Mouse (Mus musculus) heart, adult 2 months (tissue): ENCODE measurements at regions not wholly inside any gene's neighbourhood (a gene's known extent, or its start where the extent isn't known, plus 50 kb on each side); places are given as distances from the start of the nearest gene placed in this dataset.

Experiments used
- DNase-seq, 2 experiments: peaks; one replicate each; pipeline ENCODE4 v3.0.0; 2021
- H3K27ac ChIP-seq: fragments of 200-600 bp; 2 replicates; pipeline ENCODE4 v1.8.1; 2022
- H3K27me3 ChIP-seq: fragments of 200-500 bp; 2 replicates; pipeline ENCODE4 v1.6.1; 2012; ENCODE audit warnings: mild to moderate bottlenecking, low read length, inconsistent platforms, mixed read lengths; ENCODE audit not compliant: control insufficient read depth, insufficient read depth
- H3K36me3 ChIP-seq: fragments of 200-500 bp; 2 replicates; pipeline ENCODE4 v1.6.1; 2012; ENCODE audit warnings: low read length, inconsistent platforms; ENCODE audit not compliant: control insufficient read depth, insufficient read depth
- H3K4me1 ChIP-seq: fragments of 200-500 bp; 2 replicates; pipeline ENCODE4 v1.6.1; 2011; ENCODE audit warnings: low read length; ENCODE audit not compliant: control insufficient read depth, insufficient read depth
- H3K4me3 ChIP-seq: fragments of 200-600 bp; 2 replicates; pipeline ENCODE4 v1.8.1; 2022
- H3K79me2 ChIP-seq: fragments of 200-500 bp; replicated peaks from 2 replicates; pipeline ENCODE4 v1.6.1; 2012; ENCODE audit warnings: mild to moderate bottlenecking, inconsistent platforms, low read length, moderate library complexity, mixed read lengths; ENCODE audit not compliant: control insufficient read depth, insufficient read depth
- H3K9ac ChIP-seq: fragments of 200-500 bp; 2 replicates; pipeline ENCODE4 v1.6.1; 2012; ENCODE audit warnings: low read depth, mild to moderate bottlenecking, control low read depth, inconsistent platforms, low read length, mixed read lengths
- CTCF ChIP-seq: fragments of 200-600 bp; IDR thresholded peaks from 2 replicates; pipeline ENCODE4 v1.8.1; 2022; ENCODE audit warnings: antibody characterized with exemption, mild to moderate bottlenecking, moderate library complexity
- EP300 ChIP-seq: fragments of 200-500 bp; IDR thresholded peaks from 2 replicates; pipeline ENCODE4 v1.6.1; 2011; ENCODE audit warnings: low read depth, low read length, control low read depth; ENCODE audit not compliant: insufficient read depth
- POLR2A ChIP-seq: fragments of 200-500 bp; IDR thresholded peaks from 2 replicates; pipeline ENCODE4 v1.6.1; 2011; ENCODE audit warnings: mild to moderate bottlenecking, low read depth, low read length, control low read depth; ENCODE audit not compliant: insufficient read depth
- WGBS: fragments of 180-500 bp; shearing (Covaris S2); methylation state at CpG from one replicate; pipeline ENCODE4 v1.1.7; 2018; 5-methylcytosine and 5-hydroxymethylcytosine counted together
- intact Hi-C: fragments of 180-260 bp; cut with DNase I; formaldehyde crosslinking; loops from one replicate; pipeline ENCODE4 v1.15.1; 2025

- no peaks in the 10 kb centered on the region for H3K27me3 ChIP-seq
- no peak for DNase-seq
- intact Hi-C loops, result no loop called here
- no peaks in the 10 kb centered on the region for H3K36me3 ChIP-seq
- H3K27ac ChIP-seq, result no peak overlapping the region
- 90% methylated on average over 3 of the region's 3 CpGs for WGBS
- H3K4me3 ChIP-seq, result no peak overlapping the region
- TF ChIP-seq CTCF (no peak), EP300 (no peak), POLR2A (no peak)
- H3K9ac ChIP-seq, result no peak overlapping the region
- H3K79me2 ChIP-seq, result no peaks in the 10 kb centered on the region
- peaks cover 1% of the 10 kb centered on the region; the same call in 1 of the 2 replicates for H3K4me1 ChIP-seq
Measured at GRCm38 (mm10) chr13:97558884-97559283, 201.5 kb downstream of the Gm10260 start.

- WGBS, result 96% methylated on average over 3 of the region's 3 CpGs
- intact Hi-C loops, result no loop called here
- H3K4me1 ChIP-seq, result peaks cover 1% of the 10 kb centered on the region; the same call in 1 of the 2 replicates
- DNase-seq, result no peak
- no peak overlapping the region for H3K9ac ChIP-seq
- TF ChIP-seq POLR2A (no peak), EP300 (no peak), CTCF (no peak)
- no peak overlapping the region for H3K4me3 ChIP-seq
- H3K27ac ChIP-seq, result no peak overlapping the region
- no peaks in the 10 kb centered on the region for H3K27me3 ChIP-seq
- H3K36me3 ChIP-seq, result no peaks in the 10 kb centered on the region
- H3K79me2 ChIP-seq, result no peaks in the 10 kb centered on the region
Measured at GRCm38 (mm10) chr13:97555312-97555711, 205.1 kb downstream of the Gm10260 start.

- Histone ChIP-seq H3K79me2 (no peaks in the 10 kb centered on the region), H3K27me3 (no peaks in the 10 kb centered on the region), H3K27ac (no peak overlapping the region), H3K4me3 (no peak overlapping the region), H3K36me3 (no peaks in the 10 kb centered on the region), H3K4me1 (peaks cover 1% of the 10 kb centered on the region; the same call in 1 of the 2 replicates), H3K9ac (no peak overlapping the region)
- 46% methylated on average over 5 of the region's 5 CpGs for WGBS
- no peak for TF ChIP-seq EP300
- TF ChIP-seq CTCF, result no peak
- no peak for TF ChIP-seq POLR2A
- DNase-seq, result no peak
- intact Hi-C loops, result no loop called here
Measured at GRCm38 (mm10) chr13:97554601-97555000, 205.8 kb downstream of the Gm10260 start.

GRCm38 (mm10) chr13:97552236-97552635 is 208.2 kb downstream of the Gm10260 start:
- no peak for TF ChIP-seq CTCF
- TF ChIP-seq POLR2A, result no peak
- no peak for TF ChIP-seq EP300
- 91% methylated on average over 4 of the region's 4 CpGs for WGBS
- intact Hi-C loops, result no loop called here

GRCm38 (mm10) chr13:97550880-97551279 is 209.6 kb downstream of the Gm10260 start:
- intact Hi-C loops, result no loop called here
- Histone ChIP-seq H3K27ac (no peak overlapping the region), H3K4me1 (peaks cover 15% of the 10 kb centered on the region), H3K79me2 (no peaks in the 10 kb centered on the region), H3K27me3 (no peaks in the 10 kb centered on the region), H3K9ac (no peak overlapping the region), H3K36me3 (peaks cover 2% of the 10 kb centered on the region), H3K4me3 (no peak overlapping the region)
- no peak for DNase-seq
- WGBS, result 83% methylated on average over 3 of the region's 3 CpGs
- no peak for TF ChIP-seq POLR2A
- no peak for TF ChIP-seq CTCF
- no peak for TF ChIP-seq EP300

More at GRCm38 (mm10) chr13:97552236-97552635, 208.2 kb downstream of the Gm10260 start:
- no peak for DNase-seq
- peaks cover 2% of the 10 kb centered on the region for H3K36me3 ChIP-seq
- H3K27me3 ChIP-seq, result no peaks in the 10 kb centered on the region
- no peak overlapping the region for H3K4me3 ChIP-seq
- H3K4me1 ChIP-seq, result peaks cover 10% of the 10 kb centered on the region
- no peak overlapping the region for H3K27ac ChIP-seq
- no peaks in the 10 kb centered on the region for H3K79me2 ChIP-seq
- no peak overlapping the region for H3K9ac ChIP-seq

- intact Hi-C loops, result no loop called here
- no peak for DNase-seq
- WGBS, result 82% methylated on average over 5 of the region's 5 CpGs
Measured at GRCm38 (mm10) chr13:97550172-97550571, 210.3 kb downstream of the Gm10260 start.

More at GRCm38 (mm10) chr13:97550172-97550571, 210.3 kb downstream of the Gm10260 start:
- peaks cover 15% of the 10 kb centered on the region for H3K4me1 ChIP-seq
- H3K79me2 ChIP-seq, result no peaks in the 10 kb centered on the region
- no peak overlapping the region for H3K9ac ChIP-seq
- no peak overlapping the region for H3K27ac ChIP-seq
- peaks cover 2% of the 10 kb centered on the region for H3K36me3 ChIP-seq
- H3K4me3 ChIP-seq, result no peak overlapping the region
- TF ChIP-seq CTCF (no peak), POLR2A (no peak), EP300 (no peak)
- H3K27me3 ChIP-seq, result no peaks in the 10 kb centered on the region
